Mouse (Mus musculus) olfactory bulb, adult 2 months (tissue): ENCODE measurements around the gene Scn3b.

Experiments used
- CTCF ChIP-seq: fragments of 200-500 bp; IDR thresholded peaks from 2 replicates; pipeline ENCODE4 v1.5.1; 2012; ENCODE audit warnings: low read depth, mild to moderate bottlenecking, low read length, moderate library complexity; ENCODE audit not compliant: insufficient read depth
- POLR2A ChIP-seq: fragments of 200-500 bp; IDR thresholded peaks from 2 replicates; pipeline ENCODE4 v1.6.1; 2012; ENCODE audit warnings: mild to moderate bottlenecking, low read depth, low read length, moderate library complexity; ENCODE audit not compliant: insufficient read depth

DNA sequence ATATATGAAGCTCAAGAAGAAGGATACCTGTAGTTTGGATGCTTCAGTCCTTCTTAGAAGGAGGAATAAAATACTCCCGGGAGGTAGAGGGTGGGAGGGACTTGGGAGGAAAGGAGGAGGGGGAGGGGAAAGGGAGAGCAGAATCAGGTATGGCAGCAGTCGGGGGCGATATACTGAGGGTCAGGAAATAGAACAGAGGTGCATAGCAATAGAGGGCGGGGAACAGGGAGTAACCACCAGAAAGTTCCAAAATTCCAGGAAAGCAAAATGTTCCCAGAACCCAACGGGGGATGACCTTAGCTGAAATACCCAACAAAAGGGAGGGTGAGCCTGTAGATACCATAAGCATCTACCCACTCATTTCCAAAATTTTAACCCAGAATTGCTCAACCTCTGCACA is 28.7 kb upstream of the Scn3b start:
- no peak for TF ChIP-seq CTCF
- no peak for TF ChIP-seq POLR2A
